Mouse (Mus musculus) liver, embryonic 14.5 days (tissue): ENCODE measurements at regions not wholly inside any gene's neighbourhood (a gene's known extent, or its start where the extent isn't known, plus 50 kb on each side); places are given as distances from the start of the nearest gene placed in this dataset.
A peak's percentile ranks its signal among the peaks of the same experiment; 100 is the strongest.

ENCODE experiments used
- ATAC-seq: fragments of 200-750 bp; cut with Nextera tagmentation; 2 replicates; pipeline ENCODE4 v1.8.0; 2017; ENCODE audit warnings: moderate number of reproducible peaks, mild to moderate bottlenecking, moderate library complexity; ENCODE audit not compliant: insufficient read depth
- DNase-seq, 3 experiments: peaks; one replicate each; pipeline ENCODE4 v3.0.0-alpha.2; 2012 to 2013; ENCODE audit warnings: low read depth in 3 of 3, low spot score in 3 of 3
- H3K27ac ChIP-seq: fragments of 300-500 bp; sonication (generic); 2 replicates; pipeline ENCODE4 v1.5.1; 2014; ENCODE audit warnings: moderate library complexity, mild to moderate bottlenecking, control low read depth, inconsistent platforms
- H3K27me3 ChIP-seq: fragments of 300-500 bp; sonication (generic); 2 replicates; pipeline ENCODE4 v1.6.1; 2014; ENCODE audit warnings: mild to moderate bottlenecking, low read length, moderate library complexity; ENCODE audit not compliant: control insufficient read depth, insufficient read depth
- H3K36me3 ChIP-seq: fragments of 300-500 bp; sonication (generic); replicated peaks from 2 replicates; pipeline ENCODE4 v1.6.1; 2014; ENCODE audit warnings: low read depth; ENCODE audit not compliant: control insufficient read depth, insufficient read depth
- H3K4me1 ChIP-seq, 2 experiments: fragments of 200-500 bp in 1 of 2; fragments of 300-500 bp in 1 of 2; sonication (generic) in 1 of 2; replicated peaks; 2 replicates each; pipeline ENCODE4 v1.6.1; 2012 to 2014; ENCODE audit warnings: antibody characterized with exemption in 1 of 2, inconsistent platforms in 1 of 2, low read length in 1 of 2; ENCODE audit not compliant: control insufficient read depth in 2 of 2, insufficient read depth in 2 of 2
- H3K4me2 ChIP-seq: fragments of 300-500 bp; sonication (generic); 2 replicates; pipeline ENCODE4 v1.6.1; 2014; ENCODE audit warnings: low read depth, mild to moderate bottlenecking, control low read depth, moderate library complexity
- H3K4me3 ChIP-seq, 2 experiments: fragments of 200-500 bp in 1 of 2; fragments of 300-500 bp in 1 of 2; sonication (generic) in 1 of 2; 2 replicates each; pipeline ENCODE4 v1.5.1; 2012 to 2014; ENCODE audit warnings: low read depth in 2 of 2, low read length in 2 of 2, mild to moderate bottlenecking in 2 of 2, control low read depth in 1 of 2, inconsistent platforms in 1 of 2, moderate library complexity in 1 of 2; ENCODE audit not compliant: insufficient read depth in 1 of 2
- H3K9ac ChIP-seq: fragments of 300-500 bp; sonication (generic); replicated peaks from 2 replicates; pipeline ENCODE4 v1.6.1; 2014; ENCODE audit warnings: mild to moderate bottlenecking, control low read depth, moderate library complexity
- H3K9me3 ChIP-seq: fragments of 300-500 bp; sonication (generic); 2 replicates; pipeline ENCODE4 v1.6.1; 2016; ENCODE audit warnings: low read length, mixed read lengths; ENCODE audit not compliant: control insufficient read depth
- CTCF ChIP-seq: IDR thresholded peaks from 2 replicates; pipeline ENCODE4 v1.5.1; 2016; ENCODE audit warnings: antibody characterized with exemption, low read depth, control low read depth
- EP300 ChIP-seq: IDR thresholded peaks from 2 replicates; pipeline ENCODE4 v1.6.1; 2016; ENCODE audit warnings: antibody characterized with exemption, low read depth
- WGBS: fragments of 180-500 bp; shearing (Covaris S2); extraction: QIAGEN DNeasy Blood & Tissue Kit; methylation state at CpG from one replicate; pipeline ENCODE4 v1.1.7; 2014; ENCODE audit not compliant: insufficient replicate concordance; 5-methylcytosine and 5-hydroxymethylcytosine counted together

DNA sequence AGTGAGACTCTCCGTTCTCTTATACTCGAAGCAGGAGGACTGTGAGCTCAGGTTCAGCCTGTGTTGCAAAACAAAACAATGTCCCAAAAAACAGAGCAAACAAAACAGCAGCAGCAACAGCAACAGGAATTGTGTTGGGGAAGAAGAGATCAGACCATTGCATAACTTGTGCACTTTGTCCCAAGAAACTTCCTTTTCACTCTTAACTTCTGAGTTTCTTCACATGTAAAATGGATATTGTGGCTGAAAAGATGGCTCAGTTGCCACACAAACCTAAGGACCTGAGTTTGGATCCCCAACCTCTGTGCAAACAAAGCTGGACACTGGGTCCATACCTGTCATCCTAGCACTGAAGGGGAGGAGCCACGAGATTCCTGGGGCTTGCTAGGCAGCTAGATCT lies 146.1 kb upstream of the Lyplal1 start:
- Histone ChIP-seq H3K27ac (no peak overlapping the region), H3K27me3 (no peaks in the 10 kb centered on the region), H3K9ac (no peak overlapping the region), H3K4me1 (peaks cover 0 to 7% of the 10 kb centered on the region in 2 experiments; a peak in 1 of 4 replicates), H3K4me2 (no peak overlapping the region), H3K9me3 (no peaks in the 10 kb centered on the region; the same call in 1 of the 2 replicates), H3K36me3 (no peaks in the 10 kb centered on the region), H3K4me3 (no peak overlapping the region)
- 47% methylated on average over 3 of the region's 3 CpGs for WGBS
- no peak for ATAC-seq
- DNase-seq = no peak
- TF ChIP-seq CTCF = no peak
- TF ChIP-seq EP300 = no peak

DNA sequence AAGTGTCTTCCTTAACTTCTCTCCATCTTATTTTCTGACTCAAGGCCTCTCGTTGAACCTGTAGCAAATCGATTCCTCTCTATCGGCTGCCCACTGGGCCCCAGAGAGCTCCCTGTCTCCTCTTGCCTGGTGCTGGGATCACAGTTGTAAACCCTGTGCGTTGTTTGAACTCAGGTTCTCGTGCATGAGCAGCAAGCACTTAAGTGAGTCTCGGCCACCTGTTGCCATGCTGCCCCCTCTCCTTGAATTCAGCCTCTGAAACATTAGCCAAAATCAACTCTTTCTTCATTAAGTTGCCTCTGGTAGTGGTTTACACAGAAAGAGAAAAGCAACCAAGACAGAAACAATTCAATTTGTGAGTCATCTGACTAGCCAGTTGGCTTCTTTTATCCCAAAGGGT lies 144.9 kb upstream of the Lyplal1 start:
- Histone ChIP-seq H3K27me3 (no peaks in the 10 kb centered on the region), H3K4me3 (no peak overlapping the region), H3K27ac (no peak overlapping the region), H3K9ac (no peak overlapping the region), H3K9me3 (no peaks in the 10 kb centered on the region; the same call in 1 of the 2 replicates), H3K4me2 (no peak overlapping the region), H3K36me3 (no peaks in the 10 kb centered on the region), H3K4me1 (peaks cover 0 to 7% of the 10 kb centered on the region in 2 experiments; a peak in 1 of 4 replicates)
- WGBS = 60% methylated on average over 6 of the region's 6 CpGs
- TF ChIP-seq CTCF (no peak), EP300 (no peak)
- ATAC-seq (no peak), DNase-seq (no peak)

DNA sequence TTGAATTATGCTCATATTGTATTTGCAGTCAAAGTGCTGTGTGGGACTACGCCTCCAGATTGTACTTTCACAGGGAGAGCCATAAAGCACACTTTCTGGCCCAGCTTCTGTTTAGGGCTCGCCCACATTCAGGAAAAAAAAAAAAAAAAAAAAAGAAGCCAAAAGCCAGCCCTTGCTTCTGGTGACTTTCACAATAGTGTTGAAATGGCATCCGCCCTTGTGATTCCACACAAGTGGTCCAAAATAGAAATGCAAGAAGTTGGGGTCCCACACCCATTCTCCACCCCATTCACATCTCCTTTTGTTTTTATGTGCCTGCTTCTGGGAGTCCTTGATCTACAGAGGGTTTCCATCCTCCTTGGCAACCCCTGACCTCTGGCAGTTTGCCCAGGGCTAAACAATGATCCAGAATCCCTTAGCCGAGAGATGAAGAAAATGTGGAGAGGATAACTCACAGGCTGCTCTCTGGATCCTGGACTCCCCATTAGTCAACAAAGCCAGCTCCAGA lies 144.3 kb upstream of the Lyplal1 start:
- no peaks in the 10 kb centered on the region for H3K27me3 ChIP-seq
- no peaks in the 10 kb centered on the region; the same call in 1 of the 2 replicates for H3K9me3 ChIP-seq
- H3K36me3 ChIP-seq = no peaks in the 10 kb centered on the region
- no peak overlapping the region for H3K4me2 ChIP-seq
- WGBS = 54% methylated on average over 4 of the region's 4 CpGs
- TF ChIP-seq EP300 = no peak
- no peak for TF ChIP-seq CTCF
- DNase-seq = no peak
- no peak overlapping the region for H3K27ac ChIP-seq
- no peak overlapping the region for H3K4me3 ChIP-seq
- H3K9ac ChIP-seq = no peak overlapping the region
- ATAC-seq = peak; percentile 23; the same call in 1 of the 2 replicates
- H3K4me1 ChIP-seq = peaks cover 0 to 7% of the 10 kb centered on the region in 2 experiments; a peak in 1 of 4 replicates

DNA sequence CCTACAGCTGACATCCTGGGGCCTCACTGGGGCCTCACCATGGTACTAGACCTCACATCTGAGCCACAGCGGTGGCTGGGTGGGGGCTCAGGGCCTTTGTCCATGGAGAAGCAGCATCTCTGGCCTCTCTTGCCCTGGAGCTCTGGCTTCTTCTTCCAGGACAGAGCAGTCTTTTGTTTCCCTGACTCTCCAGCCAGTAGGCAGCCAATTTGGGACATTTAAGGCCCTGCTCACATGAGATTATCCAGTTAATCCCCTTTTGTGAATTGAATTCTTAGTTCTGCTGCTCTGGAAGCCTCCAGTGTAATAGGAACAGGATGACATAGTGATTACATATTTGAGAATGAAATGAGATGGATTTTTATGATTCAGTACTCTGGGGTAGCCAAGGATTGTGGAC lies 140.5 kb upstream of the Lyplal1 start:
- H3K9ac ChIP-seq = no peak overlapping the region
- H3K36me3 ChIP-seq = no peaks in the 10 kb centered on the region
- H3K4me3 ChIP-seq = no peak overlapping the region
- WGBS = 76% methylated on average over 1 of the region's 1 CpGs
- no peak overlapping the region for H3K27ac ChIP-seq
- H3K4me2 ChIP-seq = no peak overlapping the region
- H3K27me3 ChIP-seq = no peaks in the 10 kb centered on the region
- H3K9me3 ChIP-seq = no peaks in the 10 kb centered on the region
- no peak for ATAC-seq
- no peak for TF ChIP-seq CTCF
- TF ChIP-seq EP300 = no peak
- 0 out of 4 replicates have a peak, but pooled peaks cover 0 to 2% of the 10 kb centered on the region in 2 experiments for H3K4me1 ChIP-seq
- no peak for DNase-seq

- TF ChIP-seq CTCF (no peak), EP300 (no peak)
- 77% methylated on average over 8 of the region's 8 CpGs for WGBS
- no peak for ATAC-seq
- H3K36me3 ChIP-seq = no peaks in the 10 kb centered on the region
- H3K4me3 ChIP-seq = no peak overlapping the region
- H3K4me2 ChIP-seq = no peak overlapping the region
- H3K9ac ChIP-seq = no peak overlapping the region
- no peaks in the 10 kb centered on the region for H3K4me1 ChIP-seq
- no peaks in the 10 kb centered on the region for H3K9me3 ChIP-seq
- H3K27me3 ChIP-seq = no peaks in the 10 kb centered on the region
- DNase-seq = no peak
- no peak overlapping the region for H3K27ac ChIP-seq
These were observed 138.5 kb upstream of the Lyplal1 start for GRCm38 (mm10) chr1:186255476-186256080.
